Mouse (Mus musculus): Measurements from ENCODE around the gene Mprip. TPM values are rescaled to one million over a fixed set of nuclear protein-coding genes. Genes with fewer than 3 reads are reported as not detected.

Mprip gene
- polyA plus RNA-seq, 2 experiments: 87.1 to 122 TPM

GRCm38 (mm10) chr11:59814936-59815335 is 153.8 kb downstream of the Mprip start:
- no peak for TF ChIP-seq POLR2A (IDR thresholded peaks at IDR 0.05; ENCODE audit: borderline replicate concordance, extremely low read depth, insufficient read depth, insufficient read length)
- WGBS: 81% methylated on average over 6 of the region's 6 CpGs

DNA sequence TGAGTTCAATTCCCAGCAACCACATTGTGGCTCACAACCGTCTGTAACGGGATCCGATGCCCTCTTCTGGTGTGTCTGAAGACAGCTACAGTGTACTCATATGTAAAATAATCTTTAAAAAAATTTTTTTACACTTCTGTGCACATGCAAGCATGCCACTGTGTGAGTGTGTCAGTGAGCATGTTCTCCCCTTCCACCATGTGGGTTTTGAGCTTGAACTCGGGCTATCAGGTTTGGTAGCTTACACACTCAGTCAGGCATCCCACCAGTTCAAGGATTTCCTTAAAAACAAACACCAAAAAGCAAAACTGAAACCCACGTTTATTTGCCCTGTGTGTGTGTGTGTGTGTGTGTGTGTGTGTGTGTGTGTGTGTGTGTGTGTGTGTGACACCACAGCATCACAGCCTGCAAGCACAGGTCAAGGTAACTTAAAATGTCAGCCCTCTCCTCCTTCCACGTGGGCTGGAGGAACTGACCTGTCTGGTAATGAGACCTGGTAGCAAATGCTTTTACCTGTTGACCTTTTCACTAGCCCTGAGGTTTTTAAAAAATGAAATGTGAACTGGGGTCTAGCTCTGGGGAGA is 154.5 kb downstream of the Mprip start:
- Histone ChIP-seq H3K36me3 (ENCODE audit: control insufficient read depth, insufficient read depth, low read length) (peaks cover 44% of the 10 kb centered on the region), H3K4me3 (replicated peaks; ENCODE audit: low read length) (no peak overlapping the region), H3K9me3 (ENCODE audit: control insufficient read depth, low read length) (no peaks in the 10 kb centered on the region), H3K27me3 (ENCODE audit: control insufficient read depth, insufficient read depth, low read length) (no peaks in the 10 kb centered on the region), H3K9ac (ENCODE audit: low read depth, low read length, severe bottlenecking) (no peak overlapping the region), H3K27ac (replicated peaks; ENCODE audit: low read depth, low read length) (no peak overlapping the region), H3K4me1 (ENCODE audit: control insufficient read depth, insufficient read depth, low read length) (no peaks in the 10 kb centered on the region), H3K4me2 (replicated peaks; ENCODE audit: low read depth, low read length, severe bottlenecking) (no peak overlapping the region)
- WGBS: 92% methylated on average over 6 of the region's 6 CpGs
- ATAC-seq (ENCODE audit: low FRiP score, low read depth) (no peak), DNase-seq (ENCODE audit: low spot score) (no peak)
- TF ChIP-seq POLR2A (IDR thresholded peaks at IDR 0.05; ENCODE audit: borderline replicate concordance, extremely low read depth, insufficient read depth, insufficient read length): no peak

More at GRCm38 (mm10) chr11:59814936-59815335, 153.8 kb downstream of the Mprip start:
- H3K4me1 ChIP-seq (ENCODE audit: control insufficient read depth, insufficient read depth, low read length): no peaks in the 10 kb centered on the region
- H3K4me2 ChIP-seq (replicated peaks; ENCODE audit: low read depth, low read length, severe bottlenecking): no peak overlapping the region
- no peak overlapping the region for H3K9ac ChIP-seq (ENCODE audit: low read depth, low read length, severe bottlenecking)
- H3K9me3 ChIP-seq (ENCODE audit: control insufficient read depth, low read length): no peaks in the 10 kb centered on the region
- H3K36me3 ChIP-seq (ENCODE audit: control insufficient read depth, insufficient read depth, low read length): peaks cover 38% of the 10 kb centered on the region
- H3K27ac ChIP-seq (replicated peaks; ENCODE audit: low read depth, low read length): no peak overlapping the region
- H3K4me3 ChIP-seq (replicated peaks; ENCODE audit: low read length): no peak overlapping the region
- DNase-seq (ENCODE audit: low spot score): no peak
- no peaks in the 10 kb centered on the region for H3K27me3 ChIP-seq (ENCODE audit: control insufficient read depth, insufficient read depth, low read length)
- ATAC-seq (ENCODE audit: low FRiP score, low read depth): no peak

DNA sequence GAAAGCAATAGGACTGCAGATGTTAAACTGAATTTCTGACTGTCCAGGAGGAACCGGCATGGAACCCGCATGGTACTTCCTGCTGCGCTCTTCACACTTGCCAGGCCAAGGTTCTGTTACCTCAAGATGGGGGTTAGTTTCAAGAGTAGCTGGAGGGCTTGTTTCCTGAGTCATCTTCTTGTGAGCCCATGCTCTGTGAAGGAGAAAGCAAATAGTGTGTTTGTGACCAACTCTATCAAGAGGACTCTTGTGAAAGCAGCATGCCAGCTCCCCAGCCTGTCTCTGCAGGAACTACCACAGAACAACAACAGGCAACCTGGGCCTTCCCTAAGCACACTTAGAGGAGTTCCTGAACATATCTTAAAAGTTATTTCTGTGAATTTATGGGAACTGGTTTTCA is 156.8 kb downstream of the Mprip start:
- H3K4me1 ChIP-seq (ENCODE audit: control insufficient read depth, insufficient read depth, low read length): no peaks in the 10 kb centered on the region
- no peak overlapping the region for H3K4me2 ChIP-seq (replicated peaks; ENCODE audit: low read depth, low read length, severe bottlenecking)
- no peak overlapping the region for H3K27ac ChIP-seq (replicated peaks; ENCODE audit: low read depth, low read length)
- H3K36me3 ChIP-seq (ENCODE audit: control insufficient read depth, insufficient read depth, low read length): peaks cover 68% of the 10 kb centered on the region
- H3K9me3 ChIP-seq (ENCODE audit: control insufficient read depth, low read length): no peaks in the 10 kb centered on the region
- 99% methylated on average over 3 of the region's 3 CpGs for WGBS
- TF ChIP-seq POLR2A (IDR thresholded peaks at IDR 0.05; ENCODE audit: borderline replicate concordance, extremely low read depth, insufficient read depth, insufficient read length): no peak
- ATAC-seq (ENCODE audit: low FRiP score, low read depth): no peak
- H3K4me3 ChIP-seq (replicated peaks; ENCODE audit: low read length): no peak overlapping the region
- no peaks in the 10 kb centered on the region for H3K27me3 ChIP-seq (ENCODE audit: control insufficient read depth, insufficient read depth, low read length)
- DNase-seq (ENCODE audit: low spot score): no peak
- no peak overlapping the region for H3K9ac ChIP-seq (ENCODE audit: low read depth, low read length, severe bottlenecking)

- Histone ChIP-seq H3K27ac (replicated peaks; ENCODE audit: low read depth, low read length) (no peak overlapping the region), H3K9ac (ENCODE audit: low read depth, low read length, severe bottlenecking) (no peak overlapping the region), H3K4me1 (ENCODE audit: control insufficient read depth, insufficient read depth, low read length) (no peaks in the 10 kb centered on the region), H3K27me3 (ENCODE audit: control insufficient read depth, insufficient read depth, low read length) (no peaks in the 10 kb centered on the region), H3K36me3 (ENCODE audit: control insufficient read depth, insufficient read depth, low read length) (peaks cover 99% of the 10 kb centered on the region), H3K4me3 (replicated peaks; ENCODE audit: low read length) (no peak overlapping the region), H3K4me2 (replicated peaks; ENCODE audit: low read depth, low read length, severe bottlenecking) (no peak overlapping the region), H3K9me3 (ENCODE audit: control insufficient read depth, low read length) (no peaks in the 10 kb centered on the region)
- ATAC-seq (ENCODE audit: low FRiP score, low read depth) (no peak), DNase-seq (ENCODE audit: low spot score) (no peak)
- no peak for TF ChIP-seq POLR2A (IDR thresholded peaks at IDR 0.05; ENCODE audit: borderline replicate concordance, extremely low read depth, insufficient read depth, insufficient read length)
- WGBS: 89% methylated on average over 3 of the region's 3 CpGs
These were observed 160.5 kb downstream of the Mprip start for GRCm38 (mm10) chr11:59821625-59822024.

Other genes with a start within 250 kb of the Mprip start
- 11.5 and 12.7 TPM in 2 replicates for gene Jmjd4, start 211.3 kb upstream of the Mprip start, polyA plus RNA-seq (2012; rRNA removed)
- 11.7 and 12.6 TPM in 2 replicates for gene Jmjd4, start 211.3 kb upstream of the Mprip start, polyA plus RNA-seq (2014; fragmentation: Nextera tagmentation; extraction: Ambion mirVana)
- gene Snap47, start 210.1 kb upstream of the Mprip start, polyA plus RNA-seq (2012; rRNA removed): 88.9 and 94.2 TPM in 2 replicates
- gene Snap47, start 210.1 kb upstream of the Mprip start, polyA plus RNA-seq (2014; fragmentation: Nextera tagmentation; extraction: Ambion mirVana): 127 and 139 TPM in 2 replicates
- gene Zfp867, start 188.8 kb upstream of the Mprip start, polyA plus RNA-seq (2012; rRNA removed): 4.0 and 4.8 TPM in 2 replicates
- gene Zfp867, start 188.8 kb upstream of the Mprip start, polyA plus RNA-seq (2014; fragmentation: Nextera tagmentation; extraction: Ambion mirVana): 10.7 and 11.7 TPM in 2 replicates
- gene Zkscan17, start 134.6 kb upstream of the Mprip start, polyA plus RNA-seq (2012; rRNA removed): 18.1 and 19.6 TPM in 2 replicates
- 19.5 and 21.5 TPM in 2 replicates for gene Zkscan17, start 134.6 kb upstream of the Mprip start, polyA plus RNA-seq (2014; fragmentation: Nextera tagmentation; extraction: Ambion mirVana)
- gene Nlrp3, start 119.7 kb upstream of the Mprip start, polyA plus RNA-seq (2012; rRNA removed): 0.57 and 0.58 TPM in 2 replicates
- 0.48 and 0.65 TPM in 2 replicates for gene Nlrp3, start 119.7 kb upstream of the Mprip start, polyA plus RNA-seq (2014; fragmentation: Nextera tagmentation; extraction: Ambion mirVana)
- gene Olfr222, start 85.1 kb upstream of the Mprip start, polyA plus RNA-seq (2012; rRNA removed): not detected in 2 replicates
- not detected in 2 replicates for gene Olfr222, start 85.1 kb upstream of the Mprip start, polyA plus RNA-seq (2014; fragmentation: Nextera tagmentation; extraction: Ambion mirVana)
- not detected in 2 replicates for gene Olfr223, start 68.0 kb upstream of the Mprip start, polyA plus RNA-seq (2012; rRNA removed)
- not detected in 2 replicates for gene Olfr223, start 68.0 kb upstream of the Mprip start, polyA plus RNA-seq (2014; fragmentation: Nextera tagmentation; extraction: Ambion mirVana)
- gene Pld6, start 126.3 kb downstream of the Mprip start, polyA plus RNA-seq (2012; rRNA removed): 5.1 and 5.9 TPM in 2 replicates
- gene Pld6, start 126.3 kb downstream of the Mprip start, polyA plus RNA-seq (2014; fragmentation: Nextera tagmentation; extraction: Ambion mirVana): 0.58 and 1.4 TPM in 2 replicates
- gene Flcn, start 148.7 kb downstream of the Mprip start, polyA plus RNA-seq (2012; rRNA removed): 51.1 and 63.5 TPM in 2 replicates
- 27.6 and 33.1 TPM in 2 replicates for gene Flcn, start 148.7 kb downstream of the Mprip start, polyA plus RNA-seq (2014; fragmentation: Nextera tagmentation; extraction: Ambion mirVana)
- 39.7 and 47.3 TPM in 2 replicates for gene Nt5m, start 178.1 kb downstream of the Mprip start, polyA plus RNA-seq (2012; rRNA removed)
- 41.9 and 43.1 TPM in 2 replicates for gene Nt5m, start 178.1 kb downstream of the Mprip start, polyA plus RNA-seq (2014; fragmentation: Nextera tagmentation; extraction: Ambion mirVana)
- gene Cops3, start 178.5 kb downstream of the Mprip start, polyA plus RNA-seq (2012; rRNA removed): 70.6 and 84.2 TPM in 2 replicates
- 192 and 198 TPM in 2 replicates for gene Cops3, start 178.5 kb downstream of the Mprip start, polyA plus RNA-seq (2014; fragmentation: Nextera tagmentation; extraction: Ambion mirVana)